Mouse (Mus musculus): ENCODE results near the gene Sipa1l1.

- TF ChIP-seq EP300 (IDR thresholded peaks at IDR 0.05; ENCODE audit: low read depth) (no peak), CTCF (IDR thresholded peaks at IDR 0.05; ENCODE audit: low read depth) (no peak)
Measured at GRCm38 (mm10) chr12:82208046-82208445, 38.9 kb downstream of the Sipa1l1 start.
